Mouse (Mus musculus): Measurements from ENCODE around the gene Vmo1. TPM values are rescaled to one million over a fixed set of nuclear protein-coding genes. Genes with fewer than 3 reads are reported as not detected.
"Not testable (repeated sequence)": the region's sequence is repeated elsewhere in the genome, so short reads cannot be mapped to it uniquely, and the experiment has no call there.

Vmo1 gene
- polyA plus RNA-seq, 1 experiment from 2014 or later: 0.54 TPM

DNA sequence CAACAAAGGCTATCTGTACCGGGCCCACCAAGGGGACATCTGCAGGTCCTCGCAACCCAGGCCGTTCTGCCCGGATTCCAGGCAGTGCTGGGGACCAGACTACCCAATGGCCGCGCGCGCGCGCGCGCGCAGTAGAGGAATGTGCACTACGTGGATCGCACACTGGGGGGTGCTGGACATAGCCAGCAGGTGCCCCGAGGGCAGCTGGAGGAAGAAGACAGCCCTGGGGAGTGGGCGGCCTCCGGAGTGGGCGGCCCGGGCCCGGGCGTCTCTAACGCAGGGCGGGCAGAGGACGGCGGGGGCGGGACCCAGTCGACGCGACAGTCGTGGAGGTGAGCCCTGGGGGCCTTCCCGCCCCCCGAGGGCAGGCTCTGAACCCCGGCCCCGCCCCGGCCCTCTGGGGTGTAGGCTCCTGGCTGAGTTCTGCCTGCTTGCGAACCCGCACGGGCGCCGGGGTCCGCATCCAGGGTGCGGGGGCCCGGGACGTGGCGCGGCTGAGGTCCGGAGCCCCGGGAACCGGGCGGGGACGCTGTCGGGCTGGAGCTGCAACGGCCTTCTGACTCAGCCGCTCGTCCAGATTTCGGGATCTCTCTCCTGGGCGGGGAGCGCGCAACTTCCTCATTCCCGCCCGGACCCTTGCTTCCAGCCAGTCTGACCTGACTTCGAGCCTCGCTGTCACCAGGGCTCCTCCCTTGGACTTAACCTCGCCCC lies 25.6 kb upstream of the Vmo1 start, which contains the start of gene Pld2:
Gene Pld2 (plus strand): TSS at position 188 of the 711 bp plus-strand sequence.
- H3K9ac ChIP-seq: peak within 1 kb of the TSS; percentile 83
- under 1% methylated on average over 58 of the region's 65 CpGs for WGBS
- H3K4me1 ChIP-seq (replicated peaks): peaks cover 24% of the 10 kb centered on the region
- peak within 1 kb of the TSS; percentile 69 for H3K4me2 ChIP-seq
- peak within 1 kb of the TSS; percentile 66 for H3K27ac ChIP-seq (ENCODE audit: poor library complexity, severe bottlenecking)
- peak within 1 kb of the TSS; percentile 68 for H3K4me3 ChIP-seq
- H3K9me3 ChIP-seq (replicated peaks): no peaks in the 10 kb centered on the region
- H3K36me3 ChIP-seq: peaks cover 15% of the 10 kb centered on the region
- peak; percentile 95 for ATAC-seq (ENCODE audit: insufficient number of reproducible peaks, low FRiP score)
- H3K27me3 ChIP-seq (replicated peaks): peaks cover 3% of the 10 kb centered on the region; the same call in 1 of the 2 replicates

- ATAC-seq (ENCODE audit: insufficient number of reproducible peaks, low FRiP score): no peak
- peak overlapping the region; percentile 83 for H3K9ac ChIP-seq
- peak overlapping the region; percentile 68 for H3K4me3 ChIP-seq
- H3K4me1 ChIP-seq (replicated peaks): peaks cover 17% of the 10 kb centered on the region
- no peaks in the 10 kb centered on the region for H3K9me3 ChIP-seq (replicated peaks)
- 18% methylated on average over 9 of the region's 9 CpGs for WGBS
- H3K27me3 ChIP-seq (replicated peaks): peaks cover 3% of the 10 kb centered on the region; the same call in 1 of the 2 replicates
- H3K27ac ChIP-seq (ENCODE audit: poor library complexity, severe bottlenecking): peak overlapping the region; percentile 66; the same call in 1 of the 2 replicates
- H3K4me2 ChIP-seq: peak overlapping the region; percentile 69
- H3K36me3 ChIP-seq: peaks cover 13% of the 10 kb centered on the region
Measured at GRCm38 (mm10) chr11:70539423-70539822, 25.0 kb upstream of the Vmo1 start.

- H3K27me3 ChIP-seq (replicated peaks): peaks cover 3% of the 10 kb centered on the region; the same call in 1 of the 2 replicates
- 66% methylated on average over 6 of the region's 6 CpGs for WGBS
- H3K4me1 ChIP-seq (replicated peaks): no peaks in the 10 kb centered on the region
- no peak within 1 kb of the TSS for H3K4me3 ChIP-seq
- H3K9me3 ChIP-seq (replicated peaks): no peaks in the 10 kb centered on the region
- H3K4me2 ChIP-seq: no peak within 1 kb of the TSS
- no peak for ATAC-seq (ENCODE audit: insufficient number of reproducible peaks, low FRiP score)
- H3K9ac ChIP-seq: no peak within 1 kb of the TSS
- H3K27ac ChIP-seq (ENCODE audit: poor library complexity, severe bottlenecking): no peak within 1 kb of the TSS
- H3K36me3 ChIP-seq: peaks cover 12% of the 10 kb centered on the region
Measured at GRCm38 (mm10) chr11:70532839-70533238, 18.4 kb upstream of the Vmo1 start, which contains the start of gene Gm40193. Gm40193 (minus strand) TSS chr11:70532939.

DNA sequence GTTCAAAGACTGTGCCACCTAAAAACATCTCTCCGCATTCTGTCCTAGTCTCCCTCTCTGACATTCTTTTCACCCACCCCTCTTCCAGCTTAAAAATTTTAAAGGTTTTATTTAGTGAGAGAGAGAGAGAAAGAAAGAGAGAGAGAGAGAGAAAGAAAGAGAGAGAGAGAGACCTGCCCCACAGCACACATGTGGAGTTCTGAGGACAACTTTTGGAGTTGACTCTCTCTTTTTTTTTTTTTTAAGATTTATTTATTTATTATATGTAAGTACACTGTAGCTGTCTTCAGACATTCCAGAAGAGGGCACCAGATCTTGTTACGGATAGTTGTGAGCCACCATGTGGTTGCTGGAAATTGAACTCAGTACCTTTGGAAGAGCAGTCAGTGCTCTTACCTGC lies 16.6 kb upstream of the Vmo1 start:
- not testable (repeated sequence) for ATAC-seq (ENCODE audit: insufficient number of reproducible peaks, low FRiP score); H3K4me3 ChIP-seq

DNA sequence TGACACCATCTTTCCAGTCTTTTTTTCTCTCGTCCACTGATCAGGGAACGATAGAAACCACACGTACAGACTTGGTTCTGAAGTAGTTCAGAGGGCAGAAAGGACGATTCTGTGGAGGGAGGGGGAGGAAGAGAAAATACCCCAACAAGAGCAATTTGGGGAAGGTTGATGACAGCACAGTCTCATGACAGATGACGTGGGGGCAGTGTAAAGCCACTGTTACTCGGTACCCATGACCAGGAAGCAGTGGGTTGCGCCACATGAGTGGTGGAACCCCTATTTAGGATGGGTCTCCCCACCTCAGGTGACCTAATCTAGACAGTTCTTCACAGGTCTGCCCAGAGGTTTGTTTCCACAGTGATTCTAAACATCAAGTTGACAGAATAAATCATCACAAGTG lies 14.2 kb upstream of the Vmo1 start:
- Histone ChIP-seq H3K9me3 (replicated peaks) (no peaks in the 10 kb centered on the region), H3K27me3 (replicated peaks) (no peaks in the 10 kb centered on the region), H3K4me3 (no peak overlapping the region), H3K36me3 (peaks cover 30% of the 10 kb centered on the region), H3K4me1 (replicated peaks) (peaks cover 7% of the 10 kb centered on the region), H3K4me2 (no peak overlapping the region), H3K9ac (no peak overlapping the region), H3K27ac (ENCODE audit: poor library complexity, severe bottlenecking) (no peak overlapping the region)
- no peak for ATAC-seq (ENCODE audit: insufficient number of reproducible peaks, low FRiP score)
- 80% methylated on average over 7 of the region's 7 CpGs for WGBS

More for the DNA sequence above, 16.6 kb upstream of the Vmo1 start:
- H3K36me3 ChIP-seq: peaks cover 30% of the 10 kb centered on the region
- not testable (repeated sequence) for H3K9me3 ChIP-seq (replicated peaks); H3K9ac ChIP-seq; H3K27ac ChIP-seq (ENCODE audit: poor library complexity, severe bottlenecking); H3K4me2 ChIP-seq; H3K4me1 ChIP-seq (replicated peaks); H3K27me3 ChIP-seq (replicated peaks)
- WGBS: 76% methylated on average over 2 of the region's 2 CpGs

GRCm38 (mm10) chr11:70526211-70526610 lies 11.8 kb upstream of the Vmo1 start:
- Histone ChIP-seq H3K9ac (peak overlapping the region; percentile 82), H3K27ac (ENCODE audit: poor library complexity, severe bottlenecking) (no peak overlapping the region), H3K4me3 (peak overlapping the region; percentile 85), H3K4me2 (peak overlapping the region; percentile 71), H3K4me1 (replicated peaks) (peaks cover 7% of the 10 kb centered on the region), H3K9me3 (replicated peaks) (no peaks in the 10 kb centered on the region), H3K36me3 (peaks cover 30% of the 10 kb centered on the region), H3K27me3 (replicated peaks) (no peaks in the 10 kb centered on the region)
- WGBS: 87% methylated on average over 12 of the region's 12 CpGs
- ATAC-seq (ENCODE audit: insufficient number of reproducible peaks, low FRiP score): no peak

- Histone ChIP-seq H3K9ac (peak overlapping the region; percentile 82), H3K36me3 (peaks cover 30% of the 10 kb centered on the region), H3K27ac (ENCODE audit: poor library complexity, severe bottlenecking) (no peak overlapping the region), H3K4me2 (peak overlapping the region; percentile 71), H3K9me3 (replicated peaks) (no peaks in the 10 kb centered on the region), H3K4me3 (peak overlapping the region; percentile 85), H3K27me3 (replicated peaks) (no peaks in the 10 kb centered on the region), H3K4me1 (replicated peaks) (peaks cover 9% of the 10 kb centered on the region)
- ATAC-seq (ENCODE audit: insufficient number of reproducible peaks, low FRiP score): peak; percentile 54; the same call in 1 of the 2 replicates
- 2% methylated on average over 12 of the region's 12 CpGs for WGBS
Measured at GRCm38 (mm10) chr11:70525726-70526125, 11.3 kb upstream of the Vmo1 start.

DNA sequence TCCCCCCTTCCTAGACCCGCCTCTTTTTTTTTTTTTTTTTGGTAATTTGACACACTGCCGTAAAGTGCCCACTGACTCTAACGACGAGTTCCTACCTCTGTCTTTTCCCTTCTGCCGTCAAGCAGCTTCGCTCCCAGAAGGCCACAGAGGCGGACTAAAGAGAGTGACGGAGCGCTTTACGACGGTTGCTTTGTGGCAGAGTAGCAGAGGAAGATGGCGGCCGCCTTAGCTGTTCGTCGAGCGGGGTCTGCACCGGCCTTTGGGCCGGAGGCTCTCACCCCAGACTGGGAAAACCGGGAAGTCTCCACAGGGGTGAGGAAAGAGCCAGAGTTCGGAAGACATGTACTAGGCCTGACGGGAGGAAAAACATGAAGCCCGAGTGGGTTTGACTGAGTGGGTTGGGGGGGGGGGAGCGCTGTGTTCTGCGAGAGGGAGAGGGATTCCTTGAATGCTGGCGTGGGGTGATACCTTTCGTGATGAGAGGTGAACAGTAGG lies 10.8 kb upstream of the Vmo1 start, which contains the start of gene Psmb6:
Gene Psmb6 (plus strand): TSS at position 184 of the 495 bp plus-strand sequence.
- H3K4me1 ChIP-seq (replicated peaks): peaks cover 13% of the 10 kb centered on the region
- H3K4me3 ChIP-seq: peak within 1 kb of the TSS; percentile 85
- no peaks in the 10 kb centered on the region for H3K27me3 ChIP-seq (replicated peaks)
- under 1% methylated on average over 25 of the region's 26 CpGs for WGBS
- ATAC-seq (ENCODE audit: insufficient number of reproducible peaks, low FRiP score): peak; percentile 95
- H3K27ac ChIP-seq (ENCODE audit: poor library complexity, severe bottlenecking): peak within 1 kb of the TSS; percentile 70
- peak within 1 kb of the TSS; percentile 71 for H3K4me2 ChIP-seq
- H3K9ac ChIP-seq: peak within 1 kb of the TSS; percentile 82
- no peaks in the 10 kb centered on the region for H3K9me3 ChIP-seq (replicated peaks)
- H3K36me3 ChIP-seq: peaks cover 30% of the 10 kb centered on the region

- H3K9ac ChIP-seq: no peak overlapping the region
- no peaks in the 10 kb centered on the region for H3K9me3 ChIP-seq (replicated peaks)
- H3K4me1 ChIP-seq (replicated peaks): peaks cover 18% of the 10 kb centered on the region
- WGBS: 5% methylated on average over 8 of the region's 8 CpGs
- peak overlapping the region; percentile 62 for H3K4me2 ChIP-seq
- H3K4me3 ChIP-seq: peak overlapping the region; percentile 85
- no peaks in the 10 kb centered on the region for H3K27me3 ChIP-seq (replicated peaks)
- no peak overlapping the region for H3K27ac ChIP-seq (ENCODE audit: poor library complexity, severe bottlenecking)
- ATAC-seq (ENCODE audit: insufficient number of reproducible peaks, low FRiP score): peak; percentile 2; the same call in 1 of the 2 replicates
- peaks cover 30% of the 10 kb centered on the region for H3K36me3 ChIP-seq
Measured at GRCm38 (mm10) chr11:70524782-70525181, 10.4 kb upstream of the Vmo1 start.

DNA sequence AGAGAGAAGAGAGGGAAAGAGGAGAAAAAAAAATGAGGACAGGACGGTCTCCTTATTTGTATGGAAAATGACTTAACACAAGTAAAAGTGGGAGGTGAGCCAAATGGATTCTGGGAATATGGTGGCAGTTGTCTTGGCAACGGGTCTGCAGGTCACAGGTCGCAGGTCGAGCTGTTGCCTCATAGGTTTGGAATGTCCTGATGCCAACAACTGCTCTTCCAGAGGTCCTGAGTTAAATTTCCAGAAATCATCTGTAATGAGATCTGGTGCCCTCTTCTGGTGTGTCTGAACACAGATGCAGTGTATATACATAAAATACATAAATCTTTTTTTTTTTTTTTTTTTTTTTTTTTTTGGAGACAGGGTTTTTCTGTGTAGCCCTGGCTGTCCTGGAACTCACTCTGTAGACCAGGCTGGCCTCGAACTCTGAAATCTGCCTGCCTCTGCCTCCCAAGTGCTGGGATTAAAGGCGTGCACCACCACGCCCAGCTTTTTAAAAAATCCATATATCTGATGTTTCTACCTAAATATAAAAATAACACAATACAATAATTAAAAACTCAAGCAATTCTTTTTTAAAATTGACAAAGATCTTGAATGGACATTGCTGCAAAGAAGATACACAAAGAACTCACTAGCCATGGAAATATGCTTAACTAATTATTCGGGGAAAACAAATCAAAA lies 9.0 kb upstream of the Vmo1 start:
- H3K9me3 ChIP-seq (replicated peaks); ATAC-seq (ENCODE audit: insufficient number of reproducible peaks, low FRiP score); H3K27me3 ChIP-seq (replicated peaks); H3K9ac ChIP-seq; H3K4me2 ChIP-seq; H3K4me3 ChIP-seq; H3K27ac ChIP-seq (ENCODE audit: poor library complexity, severe bottlenecking): not testable (repeated sequence)
- peaks cover 18% of the 10 kb centered on the region for H3K4me1 ChIP-seq (replicated peaks)
- peaks cover 24% of the 10 kb centered on the region for H3K36me3 ChIP-seq
- 88% methylated on average over 8 of the region's 8 CpGs for WGBS

Data from heart, embryonic 12.5 days (tissue).